Comparison of ENCODE assay signal across 11 mouse cellular contexts in the genomic region with DNA sequence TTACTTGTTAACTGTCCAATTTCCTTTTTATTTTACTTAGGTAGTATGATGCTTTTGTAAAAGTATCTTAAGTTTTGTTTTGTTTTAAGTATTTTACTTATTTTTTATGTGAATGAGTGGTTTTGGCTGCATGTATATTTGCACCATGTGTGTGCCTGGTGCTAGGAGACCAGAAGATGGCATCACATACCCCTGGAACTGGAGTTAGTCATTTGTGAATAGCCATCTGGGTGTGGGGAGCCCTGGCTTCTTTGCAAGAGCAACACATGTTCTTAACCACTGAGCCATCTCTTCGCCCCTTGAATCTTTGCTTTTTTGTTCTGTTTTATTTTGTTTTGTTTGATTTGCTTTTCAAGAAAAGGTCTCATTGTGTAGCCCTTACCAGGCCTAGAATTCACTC. TPM values are rescaled to one million over a fixed set of nuclear protein-coding genes. Genes with fewer than 3 reads are reported as not detected.
DNase-seq lines count a peak whose midpoint lies in the region; ATAC-seq and TF ChIP-seq lines count a peak whose summit lies in the region.
"Had no signal": no experiment of that assay in that cellular context is flagged by ENCODE, and none has a peak within 500 bp of the region (broad histone marks: within the 10 kb centered on the region; RNA-seq: fewer than 3 reads in every experiment).

No protein-coding gene starts in this region.

- no peak for TF ChIP-seq CTCF in lung, embryonic 14.5 days (IDR thresholded peaks at IDR 0.05; ENCODE audit: low read depth)
- TF ChIP-seq CTCF in stomach, postnatal 0 days (IDR thresholded peaks at IDR 0.05; ENCODE audit: low read depth): peak; percentile 34; the same call in 1 of the 2 replicates

- no peak for ATAC-seq in heart, embryonic 13.5 days (ENCODE audit: extremely low read depth, insufficient number of reproducible peaks, low FRiP score, low TSS enrichment)
- ATAC-seq in lung, embryonic 14.5 days (ENCODE audit: insufficient read depth): no peak
- ATAC-seq in embryonic facial prominence, embryonic 12.5 days (ENCODE audit: insufficient number of reproducible peaks, insufficient read depth, low FRiP score, low TSS enrichment): no peak
- no peak for ATAC-seq in stomach, postnatal 0 days (ENCODE audit: low FRiP score, low TSS enrichment)

- no peak overlapping the region for H3K27ac ChIP-seq in heart, embryonic 13.5 days (replicated peaks)
- H3K27ac ChIP-seq in lung, embryonic 14.5 days (ENCODE audit: low read depth): no peak overlapping the region
- H3K27ac ChIP-seq in embryonic facial prominence, embryonic 12.5 days: no peak overlapping the region
- no peak overlapping the region for H3K27ac ChIP-seq in stomach, postnatal 0 days (replicated peaks)
- H3K27ac ChIP-seq: macrophage had no signal

- H3K4me3 ChIP-seq in heart, embryonic 13.5 days: peak overlapping the region; percentile 100; the same call in 1 of the 2 replicates
- H3K4me3 ChIP-seq in lung, embryonic 14.5 days (ENCODE audit: low read depth, low read length): no peak overlapping the region
- no peak overlapping the region for H3K4me3 ChIP-seq in embryonic facial prominence, embryonic 12.5 days
- no peak overlapping the region for H3K4me3 ChIP-seq in stomach, postnatal 0 days (ENCODE audit: low read depth, low read length)

- intact Hi-C loops in heart, postnatal 10 days (cut with DNase I): no loop called here

- TF ChIP-seq EP300 in stomach, postnatal 0 days (optimal IDR thresholded peaks at IDR 0.05): no peak

- peak overlapping the region; percentile 53 for H3K9ac ChIP-seq in heart, embryonic 13.5 days
- no peak overlapping the region for H3K9ac ChIP-seq in lung, embryonic 14.5 days
- no peak overlapping the region for H3K9ac ChIP-seq in embryonic facial prominence, embryonic 12.5 days
- H3K9ac ChIP-seq in stomach, postnatal 0 days (ENCODE audit: low read length): no peak overlapping the region

- WGBS in heart, embryonic 13.5 days: 88% methylated on average over 1 of the region's 1 CpGs
- 82% methylated on average over 1 of the region's 1 CpGs for WGBS in lung, embryonic 14.5 days
- WGBS in embryonic facial prominence, embryonic 12.5 days: 92% methylated on average over 1 of the region's 1 CpGs
- WGBS in stomach, postnatal 0 days: 85% methylated on average over 1 of the region's 1 CpGs

- peak overlapping the region; percentile 88 for H3K4me2 ChIP-seq in heart, embryonic 13.5 days
- H3K4me2 ChIP-seq in lung, embryonic 14.5 days: peak overlapping the region; percentile 85; the same call in 1 of the 2 replicates
- H3K4me2 ChIP-seq in embryonic facial prominence, embryonic 12.5 days (replicated peaks): peak overlapping the region; percentile 71; the same call in 1 of the 2 replicates
- H3K4me2 ChIP-seq in stomach, postnatal 0 days (replicated peaks; ENCODE audit: low read depth): no peak overlapping the region

- no peaks in the 10 kb centered on the region for H3K27me3 ChIP-seq in heart, embryonic 13.5 days (replicated peaks)
- no peaks in the 10 kb centered on the region for H3K27me3 ChIP-seq in lung, embryonic 14.5 days (ENCODE audit: insufficient read depth, low read length)
- no peaks in the 10 kb centered on the region for H3K27me3 ChIP-seq in embryonic facial prominence, embryonic 12.5 days
- no peaks in the 10 kb centered on the region for H3K27me3 ChIP-seq in stomach, postnatal 0 days (ENCODE audit: control insufficient read depth, insufficient read depth, low read length)

- H3K9me3 ChIP-seq in heart, embryonic 13.5 days: no peaks in the 10 kb centered on the region
- no peaks in the 10 kb centered on the region for H3K9me3 ChIP-seq in lung, embryonic 14.5 days (ENCODE audit: low read depth, low read length)
- no peaks in the 10 kb centered on the region for H3K9me3 ChIP-seq in embryonic facial prominence, embryonic 12.5 days
- no peaks in the 10 kb centered on the region for H3K9me3 ChIP-seq in stomach, postnatal 0 days (ENCODE audit: control insufficient read depth, low read length)

- H3K4me1 ChIP-seq in heart, embryonic 13.5 days: peaks cover 39% of the 10 kb centered on the region
- H3K4me1 ChIP-seq in lung, embryonic 14.5 days (ENCODE audit: insufficient read depth): 0 out of 2 replicates have a peak, but pooled peaks cover 3% of the 10 kb centered on the region
- H3K4me1 ChIP-seq in embryonic facial prominence, embryonic 12.5 days: peaks cover 21% of the 10 kb centered on the region
- peaks cover 2% of the 10 kb centered on the region; the same call in 1 of the 2 replicates for H3K4me1 ChIP-seq in stomach, postnatal 0 days (replicated peaks; ENCODE audit: control insufficient read depth, insufficient read depth)

- DNase-seq in heart, postnatal 10 days: no peak
- DNase-seq in lung, embryonic 14.5 days: no peak
- no peak for DNase-seq in lung, adult 18-20 months
- no peak for DNase-seq in stomach, postnatal 0 days (ENCODE audit: low spot score)
- no peak for DNase-seq in urinary bladder, postnatal 36 days (ENCODE audit: low spot score in 2 of 2)
- no peak for DNase-seq in right cerebral cortex, postnatal 25 days
- DNase-seq: kidney, postnatal 10 days; retina, postnatal 1 day had no signal

- H3K36me3 ChIP-seq in heart, embryonic 13.5 days: peaks cover 41% of the 10 kb centered on the region
- H3K36me3 ChIP-seq in lung, embryonic 14.5 days (ENCODE audit: insufficient read depth): peaks cover 33% of the 10 kb centered on the region
- H3K36me3 ChIP-seq in embryonic facial prominence, embryonic 12.5 days: peaks cover 26% of the 10 kb centered on the region
- 0 out of 2 replicates have a peak, but pooled peaks cover 4% of the 10 kb centered on the region for H3K36me3 ChIP-seq in stomach, postnatal 0 days (ENCODE audit: control insufficient read depth, insufficient read depth, low read length)

RNA-seq across cellular contexts. Expression of gene Slf2, which starts 2.2 kb away (rescaled TPM):
- polyA plus RNA-seq in heart, embryonic 13.5 days (2015; fragmentation: Nextera tagmentation; extraction: Ambion mirVana): 27.2 and 29.7 TPM in 2 replicates
- total RNA-seq in heart, postnatal 10 days (2021): 10 to 100 TPM; 27.5 to 37.0 TPM
- polyA plus RNA-seq in lung, embryonic 14.5 days (2014; fragmentation: Nextera tagmentation; extraction: Ambion mirVana): 40.6 and 43.9 TPM in 2 replicates
- polyA plus RNA-seq in embryonic facial prominence, embryonic 12.5 days (2016; fragmentation: Nextera tagmentation; extraction: Ambion mirVana): 50.1 and 51.6 TPM in 2 replicates
- polyA plus RNA-seq in stomach, postnatal 0 days (2015; fragmentation: Nextera tagmentation; extraction: Ambion mirVana): 9.3 and 9.8 TPM in 2 replicates

RNA-seq across cellular contexts. Expression of gene Sema4g, which starts 55.8 kb away (rescaled TPM):
- 0.60 and 0.96 TPM in 2 replicates for polyA plus RNA-seq in heart, embryonic 13.5 days (2015; fragmentation: Nextera tagmentation; extraction: Ambion mirVana)
- total RNA-seq in heart, postnatal 10 days (2021): 1 to 10 TPM; 1.1 TPM
- 1.7 and 2.1 TPM in 2 replicates for polyA plus RNA-seq in lung, embryonic 14.5 days (2014; fragmentation: Nextera tagmentation; extraction: Ambion mirVana)
- 7.0 TPM in 2 replicates for polyA plus RNA-seq in embryonic facial prominence, embryonic 12.5 days (2016; fragmentation: Nextera tagmentation; extraction: Ambion mirVana)
- 1.4 and 1.8 TPM in 2 replicates for polyA plus RNA-seq in stomach, postnatal 0 days (2015; fragmentation: Nextera tagmentation; extraction: Ambion mirVana)
